Mouse (Mus musculus): ENCODE measurements at regions not wholly inside any gene's neighbourhood (a gene's known extent, or its start where the extent isn't known, plus 50 kb on each side); places are given as distances from the start of the nearest gene placed in this dataset.
"Not testable (repeated sequence)": the region's sequence is repeated elsewhere in the genome, so short reads cannot be mapped to it uniquely, and the experiment has no call there.

DNA sequence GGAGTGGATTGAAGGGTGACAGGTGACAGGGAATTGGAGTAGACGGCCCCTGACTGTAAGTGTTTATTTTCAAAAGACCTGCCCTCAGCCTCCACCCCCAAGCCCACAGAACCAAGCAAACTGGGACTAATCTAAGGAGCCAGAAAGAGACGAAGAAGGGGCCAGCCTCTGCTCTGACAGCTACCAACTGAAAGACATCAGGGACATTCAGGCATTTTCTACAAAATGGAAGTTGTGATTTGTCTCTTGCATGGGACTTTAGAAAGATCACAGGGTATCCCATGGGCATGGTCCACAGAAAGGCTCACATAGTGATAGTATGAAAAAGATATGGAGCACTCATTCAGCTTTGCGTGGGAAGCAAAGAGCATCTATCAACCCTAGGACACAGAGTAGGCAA, 163.8 kb upstream of the Rapgef5 start:
- no peak overlapping the region for H3K27ac ChIP-seq (replicated peaks)
- H3K9ac ChIP-seq (replicated peaks): no peak overlapping the region
- H3K36me3 ChIP-seq: no peaks in the 10 kb centered on the region
- no peak overlapping the region for H3K4me2 ChIP-seq (replicated peaks)
- no peaks in the 10 kb centered on the region for H3K4me1 ChIP-seq
- no peaks in the 10 kb centered on the region for H3K9me3 ChIP-seq
- WGBS: 27% methylated on average over 3 of the region's 3 CpGs
- H3K4me3 ChIP-seq: no peak overlapping the region
- ATAC-seq (replicated peaks): no peak
- H3K27me3 ChIP-seq: peaks cover 6% of the 10 kb centered on the region; the same call in 1 of the 2 replicates

- H3K4me1 ChIP-seq: no peaks in the 10 kb centered on the region
- peaks cover 6% of the 10 kb centered on the region; the same call in 1 of the 2 replicates for H3K27me3 ChIP-seq
- no peak overlapping the region for H3K4me3 ChIP-seq
- H3K9me3 ChIP-seq: no peaks in the 10 kb centered on the region
- ATAC-seq (replicated peaks): no peak
- no peak overlapping the region for H3K9ac ChIP-seq (replicated peaks)
- H3K4me2 ChIP-seq (replicated peaks): no peak overlapping the region
- no peak overlapping the region for H3K27ac ChIP-seq (replicated peaks)
- no peaks in the 10 kb centered on the region for H3K36me3 ChIP-seq
These were observed 163.3 kb upstream of the Rapgef5 start for GRCm38 (mm10) chr12:117352938-117353337.

DNA sequence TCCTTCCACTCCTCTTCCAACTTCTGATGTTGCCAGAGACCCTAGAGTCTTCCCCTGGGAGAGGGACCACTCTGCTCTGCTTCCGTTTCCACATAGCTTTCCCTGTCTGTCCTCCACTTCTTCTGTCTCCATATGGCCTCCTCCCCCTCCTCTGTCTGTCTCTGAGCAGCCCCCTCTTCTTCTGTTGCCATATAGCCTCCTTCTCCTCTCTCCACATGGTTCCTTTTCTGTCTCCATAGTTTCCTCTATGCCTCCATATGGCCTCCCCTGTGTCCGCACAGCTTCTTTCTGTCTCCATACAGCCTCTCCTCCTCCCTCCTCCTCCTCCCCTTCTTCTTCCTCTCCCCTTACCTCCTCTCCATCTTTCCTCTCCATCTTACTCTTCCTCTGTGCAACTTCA, 158.5 kb upstream of the Rapgef5 start:
- Histone ChIP-seq H3K9ac (replicated peaks) (no peak overlapping the region), H3K4me3 (no peak overlapping the region), H3K27me3 (peaks cover 5% of the 10 kb centered on the region; the same call in 1 of the 2 replicates), H3K27ac (replicated peaks) (no peak overlapping the region), H3K4me2 (replicated peaks) (no peak overlapping the region), H3K9me3 (no peaks in the 10 kb centered on the region), H3K36me3 (no peaks in the 10 kb centered on the region), H3K4me1 (peaks cover 13% of the 10 kb centered on the region)
- WGBS: 72% methylated on average over 2 of the region's 2 CpGs
- no peak for ATAC-seq (replicated peaks)

GRCm38 (mm10) chr12:117358891-117359290, 157.4 kb upstream of the Rapgef5 start:
- no peaks in the 10 kb centered on the region for H3K9me3 ChIP-seq
- peaks cover 13% of the 10 kb centered on the region for H3K4me1 ChIP-seq
- no peaks in the 10 kb centered on the region for H3K36me3 ChIP-seq
- 94% methylated on average over 3 of the region's 3 CpGs for WGBS
- peaks cover 5% of the 10 kb centered on the region; the same call in 1 of the 2 replicates for H3K27me3 ChIP-seq
- H3K4me3 ChIP-seq: no peak overlapping the region
- H3K27ac ChIP-seq (replicated peaks): no peak overlapping the region
- ATAC-seq (replicated peaks): no peak
- H3K9ac ChIP-seq (replicated peaks): no peak overlapping the region
- H3K4me2 ChIP-seq (replicated peaks): no peak overlapping the region

- Histone ChIP-seq H3K4me3 (no peak overlapping the region), H3K9me3 (no peaks in the 10 kb centered on the region), H3K4me2 (replicated peaks) (no peak overlapping the region), H3K4me1 (peaks cover 13% of the 10 kb centered on the region), H3K27me3 (peaks cover 9% of the 10 kb centered on the region), H3K36me3 (no peaks in the 10 kb centered on the region), H3K9ac (replicated peaks) (no peak overlapping the region), H3K27ac (replicated peaks) (no peak overlapping the region)
- ATAC-seq (replicated peaks): no peak
- WGBS: 41% methylated on average over 4 of the region's 4 CpGs
These were observed 156.1 kb upstream of the Rapgef5 start for GRCm38 (mm10) chr12:117360215-117360614.

DNA sequence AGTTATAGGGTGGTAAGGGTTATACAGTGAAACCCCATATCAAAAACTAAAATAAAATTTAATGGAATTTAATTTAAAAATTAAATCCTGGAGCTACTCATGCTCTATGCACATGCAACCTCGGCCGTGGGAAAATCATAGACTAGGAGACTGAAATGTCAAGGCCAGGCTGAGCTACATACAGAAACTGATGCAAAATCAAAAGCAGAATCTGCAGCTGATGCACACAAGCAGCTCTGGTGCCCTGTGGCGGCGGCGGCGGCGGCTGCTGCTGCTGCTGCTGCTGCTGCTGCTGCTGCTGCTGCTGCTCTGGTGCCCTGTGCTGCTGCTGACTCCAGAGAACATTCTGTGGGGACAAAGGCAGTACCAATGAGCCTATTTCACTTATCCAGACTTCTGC, 154.5 kb upstream of the Rapgef5 start:
- WGBS: 83% methylated on average over 7 of the region's 7 CpGs
- H3K27me3 ChIP-seq: peaks cover 8% of the 10 kb centered on the region; the same call in 1 of the 2 replicates

GRCm38 (mm10) chr12:117363457-117363856, 152.8 kb upstream of the Rapgef5 start:
- WGBS: 60% methylated on average over 3 of the region's 4 CpGs
- H3K27me3 ChIP-seq: not testable (repeated sequence)

More for the DNA sequence above, 154.5 kb upstream of the Rapgef5 start:
- Histone ChIP-seq H3K4me3 (no peak overlapping the region), H3K36me3 (no peaks in the 10 kb centered on the region), H3K4me1 (peaks cover 13% of the 10 kb centered on the region), H3K9me3 (no peaks in the 10 kb centered on the region), H3K27ac (replicated peaks) (no peak overlapping the region), H3K9ac (replicated peaks) (no peak overlapping the region), H3K4me2 (replicated peaks) (no peak overlapping the region)
- ATAC-seq (replicated peaks): no peak

DNA sequence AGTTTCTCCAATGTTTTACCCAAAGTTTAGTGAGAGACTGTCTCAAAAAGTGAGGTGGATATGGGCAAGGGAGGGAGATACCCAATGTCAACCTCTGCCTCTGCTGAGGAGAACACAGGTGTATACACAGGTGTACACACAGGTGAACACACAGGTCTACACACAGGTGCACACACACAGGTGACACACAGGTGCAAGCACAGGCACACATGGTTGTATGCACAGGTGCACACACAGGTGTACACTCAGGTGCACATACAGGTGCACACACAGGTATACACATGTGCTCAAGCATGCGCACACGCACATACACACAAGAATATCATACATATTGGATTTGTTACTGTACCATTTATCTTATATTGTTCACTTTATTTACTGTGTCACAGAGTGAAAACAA, 151.1 kb upstream of the Rapgef5 start:
- Histone ChIP-seq H3K9me3 (no peaks in the 10 kb centered on the region), H3K27me3 (peaks cover 6% of the 10 kb centered on the region; the same call in 1 of the 2 replicates), H3K4me3 (no peak overlapping the region), H3K9ac (replicated peaks) (no peak overlapping the region), H3K36me3 (no peaks in the 10 kb centered on the region), H3K27ac (replicated peaks) (no peak overlapping the region), H3K4me2 (replicated peaks) (no peak overlapping the region), H3K4me1 (peaks cover 9% of the 10 kb centered on the region)
- 98% methylated on average over 2 of the region's 2 CpGs for WGBS
- no peak for ATAC-seq (replicated peaks)

More at GRCm38 (mm10) chr12:117363457-117363856, 152.8 kb upstream of the Rapgef5 start:
- not testable (repeated sequence) for H3K4me3 ChIP-seq; H3K36me3 ChIP-seq; H3K4me2 ChIP-seq (replicated peaks); H3K9me3 ChIP-seq; H3K27ac ChIP-seq (replicated peaks); H3K9ac ChIP-seq (replicated peaks)
- peaks cover 13% of the 10 kb centered on the region for H3K4me1 ChIP-seq
- ATAC-seq (replicated peaks): peak; percentile 75

DNA sequence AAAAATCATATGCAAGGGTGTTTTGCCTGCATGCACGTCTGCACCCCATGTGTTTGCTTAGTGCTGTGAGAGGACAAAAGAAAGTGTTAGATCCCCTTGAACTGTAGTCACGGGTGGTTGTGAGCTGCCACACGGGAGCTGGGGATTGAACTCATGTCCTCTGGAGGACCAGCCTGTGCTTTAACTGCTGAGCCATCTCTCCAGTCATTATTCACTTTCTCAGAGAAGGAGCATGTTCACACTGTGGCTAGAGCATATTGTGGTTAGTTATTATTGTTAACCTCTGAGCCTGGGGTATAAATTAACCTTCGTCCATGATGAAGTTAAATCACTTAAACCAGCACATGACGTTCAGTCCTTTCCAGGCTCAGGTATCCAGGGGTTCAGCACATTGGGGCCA, 150.4 kb upstream of the Rapgef5 start:
- WGBS: 59% methylated on average over 5 of the region's 5 CpGs
- Histone ChIP-seq H3K9ac (replicated peaks) (no peak overlapping the region), H3K4me2 (replicated peaks) (no peak overlapping the region), H3K27me3 (peaks cover 6% of the 10 kb centered on the region; the same call in 1 of the 2 replicates), H3K4me1 (0 out of 2 replicates have a peak, but pooled peaks cover 3% of the 10 kb centered on the region), H3K36me3 (no peaks in the 10 kb centered on the region), H3K4me3 (no peak overlapping the region), H3K9me3 (no peaks in the 10 kb centered on the region), H3K27ac (replicated peaks) (no peak overlapping the region)
- no peak for ATAC-seq (replicated peaks)

- Histone ChIP-seq H3K4me2 (replicated peaks) (no peak overlapping the region), H3K9ac (replicated peaks) (no peak overlapping the region), H3K4me1 (no peaks in the 10 kb centered on the region), H3K4me3 (no peak overlapping the region), H3K9me3 (no peaks in the 10 kb centered on the region), H3K27ac (replicated peaks) (no peak overlapping the region), H3K27me3 (peaks cover 20% of the 10 kb centered on the region; the same call in 1 of the 2 replicates), H3K36me3 (no peaks in the 10 kb centered on the region)
- WGBS: 85% methylated on average over 21 of the region's 21 CpGs
- no peak for ATAC-seq (replicated peaks)
These were observed 137.9 kb upstream of the Rapgef5 start for GRCm38 (mm10) chr12:117378297-117378887.

GRCm38 (mm10) chr12:117379103-117379850, 137.0 kb upstream of the Rapgef5 start:
- H3K9ac ChIP-seq (replicated peaks): no peak overlapping the region
- peak; percentile 53; the same call in 1 of the 2 replicates for ATAC-seq (replicated peaks)
- no peak overlapping the region for H3K27ac ChIP-seq (replicated peaks)
- H3K36me3 ChIP-seq: no peaks in the 10 kb centered on the region
- no peak overlapping the region for H3K4me2 ChIP-seq (replicated peaks)
- peaks cover 20% of the 10 kb centered on the region; the same call in 1 of the 2 replicates for H3K27me3 ChIP-seq
- no peaks in the 10 kb centered on the region for H3K4me1 ChIP-seq
- WGBS: 70% methylated on average over 16 of the region's 16 CpGs
- no peak overlapping the region for H3K4me3 ChIP-seq
- H3K9me3 ChIP-seq: no peaks in the 10 kb centered on the region

GRCm38 (mm10) chr12:117380836-117381235, 135.4 kb upstream of the Rapgef5 start:
- Histone ChIP-seq H3K27me3 (peaks cover 22% of the 10 kb centered on the region), H3K4me3 (no peak overlapping the region), H3K4me1 (no peaks in the 10 kb centered on the region), H3K36me3 (no peaks in the 10 kb centered on the region), H3K27ac (replicated peaks) (no peak overlapping the region), H3K9ac (replicated peaks) (no peak overlapping the region), H3K9me3 (no peaks in the 10 kb centered on the region), H3K4me2 (replicated peaks) (no peak overlapping the region)
- WGBS: 33% methylated on average over 6 of the region's 6 CpGs
- no peak for ATAC-seq (replicated peaks)

All from forebrain, embryonic 15.5 days (tissue).